Mouse (Mus musculus) retina, postnatal 7 days (tissue): ENCODE measurements around the gene Sema6b.
A peak's percentile ranks its signal among the peaks of the same experiment; 100 is the strongest.
"Not testable (repeated sequence)": the region's sequence is repeated elsewhere in the genome, so short reads cannot be mapped to it uniquely, and the experiment has no call there.

ENCODE experiments used
- DNase-seq: peaks from one replicate; pipeline ENCODE4 v3.0.0-alpha.2; 2012; ENCODE audit warnings: low read depth, low spot score

Sema6b gene

GRCm38 (mm10) chr17:56092312-56092711 is 47.8 kb downstream of the Sema6b start:
- no peak for DNase-seq

DNA sequence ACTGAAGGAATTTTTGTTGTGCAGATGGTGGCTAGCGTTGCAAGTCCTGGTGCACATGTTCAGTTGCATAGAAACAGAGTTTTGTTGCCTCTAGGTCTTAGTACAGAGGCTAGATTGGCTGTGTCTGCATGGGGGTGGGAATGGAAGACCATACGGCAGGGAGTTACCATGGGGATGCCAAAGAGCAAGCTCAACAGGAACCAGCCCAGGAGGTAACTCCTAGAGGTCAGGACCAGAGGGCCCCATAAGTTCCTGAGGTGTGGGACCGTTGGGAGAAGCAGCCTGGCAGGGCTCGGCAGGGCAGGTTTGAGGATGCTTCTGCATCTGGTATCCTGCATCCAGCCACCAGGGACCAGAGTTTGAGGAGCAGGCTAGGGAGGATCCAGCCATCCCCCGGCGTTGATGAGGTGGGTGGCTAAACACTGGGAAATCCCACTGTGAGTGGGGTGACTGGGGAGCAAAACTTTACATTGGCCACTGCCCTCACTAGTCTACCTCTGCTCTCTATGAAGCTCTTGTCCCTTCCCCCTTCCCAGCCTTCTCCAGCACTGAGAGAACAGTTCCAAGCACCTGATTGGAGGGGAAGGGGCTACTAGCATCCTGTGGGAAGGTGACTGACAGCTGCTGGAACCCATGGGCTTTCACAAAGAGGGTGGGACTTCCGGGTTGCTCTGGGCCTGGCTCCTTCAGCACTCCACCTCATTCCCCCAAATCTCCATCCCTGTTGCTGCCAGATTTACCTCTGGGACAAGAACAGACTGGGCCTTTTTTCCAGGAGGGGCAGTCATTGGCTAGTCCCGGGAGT is 59.2 kb downstream of the Sema6b start:
- DNase-seq = peak; percentile 52

GRCm38 (mm10) chr17:56079921-56080320 is 60.2 kb downstream of the Sema6b start:
- no peak for DNase-seq

DNA sequence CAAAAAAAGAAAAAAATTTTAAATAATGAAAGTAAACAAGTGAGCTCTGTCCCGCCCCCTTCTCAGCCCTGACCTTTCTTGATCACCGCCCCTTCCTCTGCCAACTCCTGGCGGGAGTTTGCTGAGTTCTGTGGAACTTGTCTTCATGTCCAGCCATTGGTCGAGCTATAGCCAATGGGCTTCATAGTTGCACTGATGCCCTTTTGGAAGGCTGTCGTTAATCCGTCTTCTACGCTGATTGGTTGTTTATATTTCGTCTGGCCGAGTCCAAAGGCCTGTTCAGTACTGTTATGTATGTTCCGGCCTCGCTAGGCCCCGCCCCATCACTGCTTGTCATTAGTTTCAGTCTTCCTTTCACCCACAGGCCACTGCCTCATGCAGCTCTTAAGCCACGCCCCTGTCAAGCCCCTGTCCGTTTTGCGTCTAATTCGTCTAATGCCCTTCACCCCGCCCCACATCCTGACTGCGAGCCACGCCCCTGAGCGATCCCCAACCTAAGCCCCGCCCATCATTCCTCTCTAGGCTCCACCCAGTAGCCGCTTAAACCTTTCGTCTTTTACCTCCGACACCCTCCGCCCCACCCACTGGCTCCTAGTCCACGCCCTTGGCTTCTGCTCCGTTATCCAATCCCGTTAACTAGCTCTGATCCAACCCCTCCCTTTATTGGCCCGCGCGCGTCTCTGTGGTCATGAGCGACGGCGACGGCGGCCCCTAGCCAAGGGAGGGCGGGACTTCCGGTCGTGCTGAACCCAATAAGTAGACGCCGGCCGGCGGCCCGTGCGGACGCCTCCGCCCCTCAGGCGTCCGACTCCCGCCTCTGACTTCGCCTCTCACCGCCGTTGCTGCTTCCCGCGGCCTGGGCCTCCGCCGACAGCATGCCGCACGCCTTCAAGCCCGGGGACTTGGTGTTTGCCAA is 61.0 kb downstream of the Sema6b start, which contains the start of gene Hdgfl2:
Gene Hdgfl2, plus strand, starts transcription at position 755 of the 916 bp plus-strand sequence.
- DNase-seq = peak; percentile 99

DNA sequence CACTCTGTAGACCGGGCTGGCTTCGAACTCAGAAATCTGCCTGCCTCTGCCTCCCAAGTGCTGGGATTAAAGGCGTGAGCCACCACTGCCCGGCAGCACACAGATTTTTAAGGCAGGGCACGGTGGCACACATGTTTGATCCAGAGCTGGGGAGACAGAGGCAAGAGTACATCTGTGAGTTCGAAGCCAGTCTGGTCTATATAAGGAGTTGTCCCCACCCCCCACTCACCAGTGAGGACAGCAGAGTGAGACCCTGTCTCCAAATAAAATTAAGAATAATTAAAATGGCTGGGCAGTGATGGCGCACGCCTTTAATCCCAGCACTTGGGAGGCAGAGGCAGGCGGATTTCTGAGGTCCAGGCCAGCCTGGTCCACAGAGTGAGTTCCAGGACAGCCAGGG is 61.8 kb downstream of the Sema6b start:
- not testable (repeated sequence) for DNase-seq

- no peak for DNase-seq
Measured at GRCm38 (mm10) chr17:56077523-56077922, 62.6 kb downstream of the Sema6b start.

DNA sequence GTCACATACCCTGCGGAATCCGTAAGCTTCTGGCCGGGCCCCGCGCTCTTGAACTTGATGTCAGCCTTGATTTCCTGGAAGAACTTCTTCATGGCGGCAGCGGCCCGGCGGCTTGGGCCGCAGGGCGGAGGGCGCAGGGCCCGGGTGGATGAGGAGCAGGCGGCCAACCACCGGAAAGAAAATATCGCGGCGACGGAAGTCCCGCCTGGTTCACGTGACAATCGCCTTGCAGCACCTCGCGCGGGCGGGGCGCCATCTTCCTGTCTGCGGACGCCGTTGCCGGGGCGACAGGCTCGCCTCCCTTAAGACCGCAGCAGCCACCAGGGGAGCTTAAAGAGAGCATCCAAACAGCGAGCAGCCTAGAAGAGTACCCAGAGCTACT is 65.3 kb downstream of the Sema6b start, which contains the start of gene Ubxn6:
Gene Ubxn6, minus strand, starts transcription at position 202 of the 382 bp plus-strand sequence.
- DNase-seq = peak; percentile 92

DNA sequence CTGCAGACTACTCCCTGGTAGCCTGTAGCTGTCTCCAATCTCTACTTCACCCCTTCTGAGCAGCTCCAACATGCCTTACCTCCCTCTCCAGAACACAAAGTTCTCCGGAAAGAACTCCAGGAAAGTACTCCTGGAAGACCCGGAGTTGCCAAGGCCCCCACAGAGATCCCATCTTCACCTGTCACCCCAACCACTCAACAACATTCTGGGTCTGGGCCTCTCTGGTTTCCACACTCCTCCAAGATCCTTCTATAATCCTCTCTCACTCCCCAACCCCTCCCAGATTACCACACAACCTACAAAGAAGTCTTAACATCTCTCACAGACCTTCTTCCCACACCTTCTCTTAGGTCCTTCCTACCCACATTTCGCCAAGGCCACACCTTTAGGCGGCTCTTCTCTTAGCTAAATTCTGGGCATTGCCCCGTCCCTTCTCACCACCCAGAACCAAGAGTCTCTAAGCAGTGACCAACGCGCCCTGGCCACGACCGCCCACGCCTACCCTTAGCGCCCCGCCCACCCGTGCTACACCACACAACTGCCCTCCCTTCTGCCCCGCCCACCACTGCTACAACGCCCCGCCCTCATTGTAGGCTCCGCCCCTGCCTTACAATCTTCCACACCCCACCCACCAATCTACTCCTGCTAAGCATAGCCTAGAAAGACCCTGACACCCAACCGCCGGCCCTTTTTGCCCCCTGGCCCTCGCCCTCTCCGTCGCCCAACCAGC is 65.9 kb downstream of the Sema6b start:
- DNase-seq = peak; percentile 72
